Mouse (Mus musculus) limb, embryonic 13.5 days (tissue): Measurements from ENCODE around the gene Gm49388. TPM values are rescaled to one million over a fixed set of nuclear protein-coding genes. Genes with fewer than 3 reads are reported as not detected.
A peak's percentile ranks its signal among the peaks of the same experiment; 100 is the strongest.
"Not testable (repeated sequence)": the region's sequence is repeated elsewhere in the genome, so short reads cannot be mapped to it uniquely, and the experiment has no call there.

ENCODE experiments used
- ATAC-seq: fragments of 200-750 bp; cut with Nextera tagmentation; 2 replicates; pipeline ENCODE4 v1.8.0; 2017; ENCODE audit warnings: low read depth, moderate number of reproducible peaks, moderate TSS enrichment; ENCODE audit not compliant: low FRiP score
- H3K27ac ChIP-seq: fragments of 300-500 bp; sonication (generic); 2 replicates; pipeline ENCODE4 v1.5.1; 2015; ENCODE audit warnings: inconsistent platforms, mild to moderate bottlenecking, moderate library complexity
- H3K27me3 ChIP-seq: fragments of 300-500 bp; sonication (generic); 2 replicates; pipeline ENCODE4 v1.6.1; 2015; ENCODE audit warnings: mild to moderate bottlenecking, inconsistent platforms
- H3K36me3 ChIP-seq: fragments of 300-500 bp; sonication (generic); 2 replicates; pipeline ENCODE4 v1.6.1; 2015; ENCODE audit warnings: inconsistent platforms, mild to moderate bottlenecking, moderate library complexity
- H3K4me1 ChIP-seq: fragments of 300-500 bp; sonication (generic); 2 replicates; pipeline ENCODE4 v1.6.1; 2015; ENCODE audit warnings: inconsistent platforms
- H3K4me2 ChIP-seq: fragments of 300-500 bp; sonication (generic); replicated peaks from 2 replicates; pipeline ENCODE4 v1.6.1; 2015; ENCODE audit warnings: inconsistent platforms, mild to moderate bottlenecking, moderate library complexity
- H3K4me3 ChIP-seq: fragments of 300-500 bp; sonication (generic); 2 replicates; pipeline ENCODE4 v1.5.1; 2015; ENCODE audit warnings: moderate library complexity, mild to moderate bottlenecking, inconsistent platforms
- H3K9ac ChIP-seq: fragments of 300-500 bp; sonication (generic); 2 replicates; pipeline ENCODE4 v1.6.1; 2015; ENCODE audit warnings: mild to moderate bottlenecking, inconsistent platforms
- H3K9me3 ChIP-seq: fragments of 300-500 bp; sonication (generic); 2 replicates; pipeline ENCODE4 v1.6.1; 2016; ENCODE audit warnings: inconsistent platforms
- WGBS: fragments of 180-500 bp; shearing (Covaris S2); methylation state at CpG from one replicate; pipeline ENCODE4 v1.1.7; 2015; 5-methylcytosine and 5-hydroxymethylcytosine counted together
- polyA plus RNA-seq: library from polyadenylated mRNA; unstranded; fragments of >200 nt; fragmentation: Nextera tagmentation; extraction: Ambion mirVana; gene quantifications from 2 replicates; pipeline ENCODE4 v1.2.1, GENCODE M21; 2015

Gm49388 gene
- polyA plus RNA-seq, 1 experiment from 2014 or later, result not detected

DNA sequence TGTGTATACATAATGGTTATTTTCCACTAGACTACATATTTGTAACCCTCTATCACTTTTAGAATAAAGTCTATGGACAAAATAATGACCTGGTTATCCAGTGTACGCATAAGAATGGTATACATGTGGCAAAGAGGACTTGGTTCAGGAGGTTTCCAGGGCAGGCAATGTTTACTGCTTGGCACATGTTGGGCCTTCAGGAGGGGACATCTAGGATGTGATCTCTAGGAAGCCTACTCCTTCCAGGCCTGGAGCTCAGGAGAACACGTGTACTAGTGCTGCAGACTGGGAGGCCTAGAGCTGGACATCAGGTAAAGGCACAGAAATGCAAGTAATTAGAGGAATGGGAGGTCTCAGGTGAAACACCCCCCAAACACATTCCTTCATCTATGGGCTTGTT, 50.1 kb downstream of the Gm49388 start:
- ATAC-seq, result no peak
- H3K4me3 ChIP-seq, result no peak overlapping the region
- no peak overlapping the region for H3K27ac ChIP-seq
- no peaks in the 10 kb centered on the region for H3K27me3 ChIP-seq
- peaks cover 3% of the 10 kb centered on the region; the same call in 1 of the 2 replicates for H3K4me1 ChIP-seq
- H3K36me3 ChIP-seq, result no peaks in the 10 kb centered on the region
- H3K4me2 ChIP-seq, result no peak overlapping the region
- no peak overlapping the region for H3K9ac ChIP-seq
- 78% methylated on average over 2 of the region's 2 CpGs for WGBS
- no peaks in the 10 kb centered on the region for H3K9me3 ChIP-seq

DNA sequence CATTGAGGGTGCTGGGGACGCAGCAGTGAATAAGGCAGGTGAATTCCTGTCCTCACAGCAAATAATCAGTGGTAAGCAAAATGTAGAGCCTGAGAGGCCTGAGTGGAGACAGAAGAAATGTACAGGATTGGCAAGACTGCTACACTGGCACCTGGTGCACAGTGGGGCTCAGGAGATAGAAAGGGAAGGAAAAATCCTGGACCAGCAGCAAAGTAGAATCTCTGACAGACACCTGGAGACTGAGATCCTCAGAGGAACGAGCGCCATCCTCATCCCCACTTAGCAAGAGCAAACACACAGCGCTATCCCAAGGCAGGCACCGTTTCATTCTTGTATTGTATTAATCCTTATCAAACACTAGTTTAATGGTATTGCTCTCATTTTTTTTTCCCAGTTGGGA, 52.1 kb downstream of the Gm49388 start:
- no peak overlapping the region for H3K4me3 ChIP-seq
- H3K9ac ChIP-seq, result no peak overlapping the region
- no peaks in the 10 kb centered on the region for H3K9me3 ChIP-seq
- no peaks in the 10 kb centered on the region for H3K36me3 ChIP-seq
- no peak overlapping the region for H3K27ac ChIP-seq
- no peak overlapping the region for H3K4me2 ChIP-seq
- H3K4me1 ChIP-seq, result peaks cover 8% of the 10 kb centered on the region
- WGBS, result 96% methylated on average over 5 of the region's 5 CpGs
- ATAC-seq, result no peak
- no peaks in the 10 kb centered on the region for H3K27me3 ChIP-seq

DNA sequence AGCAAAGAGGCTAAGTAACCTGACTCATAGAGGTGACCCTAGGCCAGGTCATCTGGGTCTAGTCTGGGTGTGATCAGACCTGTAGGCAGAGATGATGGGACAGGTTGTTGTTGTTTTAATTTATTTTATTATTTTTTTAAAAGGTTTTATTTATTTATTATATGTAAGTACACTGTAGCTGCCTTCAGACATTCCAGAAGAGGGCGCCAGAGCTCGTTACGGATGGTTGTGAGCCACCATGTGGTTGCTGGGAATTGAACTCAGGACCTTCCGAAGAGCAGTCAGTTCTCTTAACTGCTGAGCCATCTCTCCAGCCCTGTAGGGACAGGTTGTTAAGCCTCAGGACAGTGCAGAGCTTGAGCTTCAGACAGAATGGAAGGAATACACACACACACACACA, 52.5 kb downstream of the Gm49388 start:
- H3K27me3 ChIP-seq, H3K4me2 ChIP-seq, H3K4me3 ChIP-seq, H3K27ac ChIP-seq, H3K9ac ChIP-seq, H3K36me3 ChIP-seq, ATAC-seq, H3K9me3 ChIP-seq: not testable (repeated sequence)
- 68% methylated on average over 4 of the region's 4 CpGs for WGBS
- peaks cover 12% of the 10 kb centered on the region for H3K4me1 ChIP-seq

DNA sequence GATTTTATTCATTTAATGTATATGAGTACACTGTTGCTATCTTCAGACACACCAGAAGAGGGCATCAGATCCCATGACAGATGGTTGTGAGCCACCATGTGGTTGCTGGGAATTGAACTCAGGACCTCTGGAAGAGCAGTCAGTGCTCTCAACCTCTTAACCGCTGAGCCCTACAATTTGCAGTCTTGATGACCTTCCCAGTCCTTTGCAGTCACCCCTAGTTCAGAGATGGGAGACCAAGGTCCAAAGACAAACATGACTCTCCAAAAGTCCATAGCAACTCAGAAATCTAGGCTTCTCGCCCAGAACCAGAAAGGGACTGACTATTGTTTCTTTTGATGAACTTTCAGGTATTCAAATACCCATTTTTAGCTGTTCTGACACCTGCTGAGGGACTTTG, 54.6 kb downstream of the Gm49388 start:
- not testable (repeated sequence) for ATAC-seq, H3K27ac ChIP-seq, H3K9ac ChIP-seq, H3K27me3 ChIP-seq, H3K9me3 ChIP-seq, H3K4me3 ChIP-seq
- H3K4me2 ChIP-seq, result peak overlapping the region; percentile 79
- H3K36me3 ChIP-seq, result peaks cover 17% of the 10 kb centered on the region
- 80% methylated on average over 2 of the region's 2 CpGs for WGBS
- peaks cover 14% of the 10 kb centered on the region for H3K4me1 ChIP-seq

- ATAC-seq, result peak; percentile 3; the same call in 1 of the 2 replicates
- peak overlapping the region; percentile 79 for H3K4me2 ChIP-seq
These were observed 55.5 kb downstream of the Gm49388 start for GRCm38 (mm10) chr7:127840886-127841285.

DNA sequence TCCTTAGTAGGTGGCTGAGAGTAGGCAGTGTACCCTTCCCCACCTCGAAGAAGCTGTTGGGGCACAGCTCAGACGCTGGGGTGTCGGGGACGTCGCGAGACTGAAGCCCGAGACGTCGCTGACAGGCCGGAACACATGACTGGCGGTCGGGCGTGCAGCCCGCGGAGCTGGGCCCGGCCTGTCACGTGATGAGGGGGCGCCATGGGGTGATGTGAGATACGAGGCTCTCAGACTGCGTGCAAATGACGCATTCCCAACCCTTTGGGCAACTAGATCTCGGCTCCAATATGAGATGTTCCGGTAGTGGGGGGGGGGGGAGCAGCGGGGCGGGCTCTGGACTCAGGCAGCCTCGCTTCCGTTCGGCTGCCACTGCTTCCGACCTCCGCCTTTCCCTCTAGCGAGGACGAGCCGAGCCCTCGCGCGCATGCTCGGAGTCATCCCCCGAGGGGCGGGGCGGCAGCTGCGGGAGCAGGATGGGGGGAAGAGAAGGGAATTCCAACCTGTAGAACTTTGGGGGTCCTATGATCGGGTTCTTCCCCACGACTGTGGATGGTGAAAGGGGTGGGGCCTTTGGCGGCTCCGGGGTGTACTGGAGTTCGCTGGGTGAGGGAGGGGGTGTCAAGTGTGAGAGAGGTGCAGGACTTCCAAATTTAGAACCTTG, 56.1 kb downstream of the Gm49388 start:
- WGBS, result under 1% methylated on average over 46 of the region's 46 CpGs
- H3K27ac ChIP-seq, result peak overlapping the region; percentile 89
- no peaks in the 10 kb centered on the region for H3K27me3 ChIP-seq
- peaks cover 14% of the 10 kb centered on the region for H3K4me1 ChIP-seq
- peak; percentile 91 for ATAC-seq
- peak overlapping the region; percentile 84 for H3K4me3 ChIP-seq
- peak overlapping the region; percentile 79 for H3K4me2 ChIP-seq
- peak overlapping the region; percentile 79 for H3K9ac ChIP-seq
- peaks cover 29% of the 10 kb centered on the region for H3K36me3 ChIP-seq
- H3K9me3 ChIP-seq, result no peaks in the 10 kb centered on the region

More at GRCm38 (mm10) chr7:127840886-127841285, 55.5 kb downstream of the Gm49388 start:
- peaks cover 23% of the 10 kb centered on the region for H3K36me3 ChIP-seq
- H3K4me3 ChIP-seq, result peak overlapping the region; percentile 84
- H3K9ac ChIP-seq, result peak overlapping the region; percentile 79
- H3K27ac ChIP-seq, result peak overlapping the region; percentile 89
- H3K4me1 ChIP-seq, result peaks cover 14% of the 10 kb centered on the region
- no peaks in the 10 kb centered on the region for H3K9me3 ChIP-seq
- WGBS, result 3% methylated on average over 15 of the region's 15 CpGs
- no peaks in the 10 kb centered on the region for H3K27me3 ChIP-seq

DNA sequence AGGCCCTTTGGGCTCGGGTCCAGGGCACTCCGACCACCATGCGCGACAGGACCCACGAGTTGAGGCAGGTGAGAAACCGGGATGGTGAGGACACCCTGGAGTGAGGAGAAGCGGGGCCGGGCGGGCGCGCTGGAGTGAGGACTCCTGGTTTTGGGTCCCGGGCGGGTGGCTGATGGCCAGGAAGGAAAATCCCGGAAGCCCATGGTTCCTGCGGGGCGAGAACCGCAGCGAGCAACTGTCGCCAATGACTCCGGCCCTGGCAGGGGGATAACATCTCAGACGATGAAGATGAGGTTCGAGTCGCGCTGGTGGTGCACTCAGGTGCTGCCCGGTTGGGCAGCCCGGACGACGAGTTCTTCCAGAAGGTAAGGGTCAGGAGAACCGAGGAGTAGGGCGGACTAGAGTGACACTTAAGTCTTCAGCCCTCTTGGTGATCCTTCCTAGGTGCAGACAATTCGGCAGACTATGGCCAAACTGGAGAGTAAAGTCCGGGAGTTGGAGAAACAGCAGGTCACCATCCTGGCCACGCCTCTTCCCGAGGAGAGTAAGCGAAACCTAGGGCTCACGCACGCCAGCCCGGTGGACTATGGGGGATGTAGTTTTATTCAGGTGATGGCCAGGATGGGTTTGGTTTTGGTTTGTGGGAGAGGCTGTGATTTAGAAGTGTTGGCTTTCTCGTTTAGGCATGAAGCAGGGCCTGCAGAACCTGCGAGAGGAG, 56.8 kb downstream of the Gm49388 start:
- Histone ChIP-seq H3K4me3 (peak overlapping the region; percentile 84), H3K9me3 (no peaks in the 10 kb centered on the region), H3K27me3 (no peaks in the 10 kb centered on the region), H3K9ac (peak overlapping the region; percentile 79), H3K4me1 (peaks cover 14% of the 10 kb centered on the region), H3K36me3 (peaks cover 34% of the 10 kb centered on the region), H3K4me2 (peak overlapping the region; percentile 79), H3K27ac (peak overlapping the region; percentile 89)
- peak; percentile 57 for ATAC-seq
- WGBS, result under 1% methylated on average over 40 of the region's 40 CpGs

- no peak overlapping the region for H3K9ac ChIP-seq
- no peak overlapping the region for H3K27ac ChIP-seq
These were observed 64.8 kb downstream of the Gm49388 start for GRCm38 (mm10) chr7:127849973-127850875.

DNA sequence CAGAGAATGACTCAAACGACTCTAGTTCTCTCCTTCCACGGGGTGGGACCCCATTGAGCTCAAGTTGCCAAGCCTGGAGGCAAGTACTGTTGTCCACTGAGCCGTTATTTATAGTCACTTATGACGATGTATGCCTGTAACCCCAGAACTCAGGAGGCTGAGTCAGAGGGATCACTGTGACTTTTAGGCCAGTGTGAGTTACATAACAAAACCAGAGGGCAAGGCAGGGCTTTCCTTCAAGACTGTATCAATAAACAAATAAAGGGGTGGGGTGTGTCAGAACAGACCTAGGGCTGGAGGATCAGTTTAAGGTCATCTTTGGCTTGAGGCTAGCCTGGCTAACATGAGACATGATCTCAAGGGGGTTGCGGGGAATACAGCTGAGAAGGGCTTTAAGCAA, 65.5 kb downstream of the Gm49388 start:
- Histone ChIP-seq H3K4me1 (no peaks in the 10 kb centered on the region), H3K4me3 (no peak overlapping the region), H3K27me3 (no peaks in the 10 kb centered on the region), H3K27ac (no peak overlapping the region), H3K4me2 (no peak overlapping the region), H3K9ac (no peak overlapping the region), H3K9me3 (no peaks in the 10 kb centered on the region), H3K36me3 (peaks cover 25% of the 10 kb centered on the region)
- 62% methylated on average over 5 of the region's 5 CpGs for WGBS
- ATAC-seq, result no peak

More at GRCm38 (mm10) chr7:127849973-127850875, 64.8 kb downstream of the Gm49388 start:
- no peaks in the 10 kb centered on the region for H3K4me1 ChIP-seq
- H3K9me3 ChIP-seq, result no peaks in the 10 kb centered on the region
- WGBS, result 74% methylated on average over 6 of the region's 6 CpGs
- H3K36me3 ChIP-seq, result peaks cover 31% of the 10 kb centered on the region
- no peaks in the 10 kb centered on the region for H3K27me3 ChIP-seq
- H3K4me2 ChIP-seq, result no peak overlapping the region
- H3K4me3 ChIP-seq, result no peak overlapping the region
- no peak; the same call in 1 of the 2 replicates for ATAC-seq
